Mouse (Mus musculus): ENCODE results near the gene Dusp10. TPM values are rescaled to one million over a fixed set of nuclear protein-coding genes. Genes with fewer than 3 reads are reported as not detected.

Dusp10 gene
- polyA plus RNA-seq, 1 experiment, result 0.22 TPM

DNA sequence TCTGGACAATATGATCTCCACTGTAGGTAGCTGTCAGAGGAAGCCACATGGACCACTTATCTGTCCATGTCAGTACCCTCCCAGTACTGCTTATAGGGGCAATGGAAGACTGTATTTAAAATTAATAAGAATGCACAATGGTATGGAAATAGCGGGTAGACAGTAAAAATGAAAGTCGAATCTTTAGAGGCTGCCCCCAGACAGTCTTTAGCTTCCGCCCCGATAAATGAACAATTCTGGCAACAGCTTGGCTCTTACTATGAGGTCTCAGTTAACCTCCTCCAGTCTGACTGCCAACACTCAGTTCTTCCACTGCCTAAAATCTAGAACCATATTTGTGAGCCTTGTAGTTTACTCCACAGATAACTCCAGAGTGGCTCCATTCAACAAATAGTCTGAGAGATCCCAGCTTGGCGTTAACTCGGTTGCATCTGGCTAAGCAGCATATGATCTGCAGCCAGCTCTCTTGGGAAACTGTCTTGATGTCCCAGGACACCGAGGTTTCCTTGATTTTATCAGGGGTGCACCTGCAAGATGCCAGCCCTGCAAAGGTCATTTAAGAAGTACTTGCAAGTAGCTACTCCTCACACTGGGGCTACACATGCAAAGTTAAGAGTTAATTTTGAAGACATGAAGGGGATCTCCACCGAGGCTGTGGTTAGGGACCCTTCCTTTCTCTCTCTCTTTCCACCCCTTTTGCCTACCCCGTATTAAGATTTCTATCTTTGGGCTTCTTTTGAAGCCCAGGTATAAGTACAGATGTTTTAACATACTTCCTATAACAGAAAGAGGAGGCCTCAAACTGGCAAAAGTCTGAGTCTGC lies 88.0 kb downstream of the Dusp10 start:
- no peak for TF ChIP-seq TAL1 (IDR thresholded peaks at IDR 0.05; ENCODE audit: low read length)
- no peak for TF ChIP-seq GATA1 (IDR thresholded peaks at IDR 0.05; ENCODE audit: low read length)
- Histone ChIP-seq H3K36me3 (ENCODE audit: control insufficient read depth) (no peaks in the 10 kb centered on the region), H3K27me3 (ENCODE audit: control insufficient read depth) (no peaks in the 10 kb centered on the region), H3K4me1 (ENCODE audit: control insufficient read depth) (no peaks in the 10 kb centered on the region), H3K9me3 (ENCODE audit: control insufficient read depth, low read length) (no peaks in the 10 kb centered on the region), H3K4me3 (replicated peaks) (no peak overlapping the region)

DNA sequence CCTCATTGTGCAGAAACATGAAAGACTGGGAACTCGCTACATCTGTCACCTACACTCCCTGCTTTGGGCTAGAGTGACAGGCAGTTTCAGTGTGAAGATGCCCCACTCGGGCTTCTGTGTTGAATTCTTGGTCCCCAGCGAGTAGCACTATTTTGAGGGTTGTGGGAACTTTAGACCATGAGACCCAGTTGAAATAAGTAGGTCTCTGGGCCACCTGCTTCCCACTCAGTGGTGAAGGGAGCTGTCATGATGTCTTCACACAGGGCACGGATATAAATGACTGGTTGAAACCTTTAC lies 88.6 kb downstream of the Dusp10 start:
- Histone ChIP-seq H3K4me1 (ENCODE audit: control insufficient read depth) (no peaks in the 10 kb centered on the region), H3K4me3 (replicated peaks) (no peak overlapping the region), H3K36me3 (ENCODE audit: control insufficient read depth) (no peaks in the 10 kb centered on the region), H3K9me3 (ENCODE audit: control insufficient read depth, low read length) (no peaks in the 10 kb centered on the region), H3K27me3 (ENCODE audit: control insufficient read depth) (no peaks in the 10 kb centered on the region)
- TF ChIP-seq GATA1 (IDR thresholded peaks at IDR 0.05; ENCODE audit: low read length), result no peak
- TF ChIP-seq TAL1 (IDR thresholded peaks at IDR 0.05; ENCODE audit: low read length), result no peak

DNA sequence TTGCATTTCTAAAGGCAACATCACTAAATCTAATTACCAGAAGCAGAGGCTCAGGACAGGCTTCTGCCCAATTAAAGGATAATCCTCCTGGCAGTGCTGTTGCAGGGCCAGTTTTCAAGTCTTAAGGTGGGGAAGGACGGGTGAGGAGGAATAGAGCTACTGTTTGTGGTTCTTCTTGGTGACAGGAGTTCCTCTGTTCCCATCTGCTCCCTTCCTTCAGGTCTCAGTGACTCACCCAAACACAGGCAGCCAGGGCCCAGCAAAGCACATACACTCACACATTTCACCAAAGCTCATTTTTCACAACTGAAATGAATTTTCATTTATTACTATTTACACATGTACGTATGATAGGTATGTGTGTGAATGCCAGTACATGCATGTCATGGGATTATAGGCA lies 93.7 kb downstream of the Dusp10 start:
- no peak for TF ChIP-seq TAL1 (IDR thresholded peaks at IDR 0.05; ENCODE audit: low read length)
- TF ChIP-seq GATA1 (IDR thresholded peaks at IDR 0.05; ENCODE audit: low read length), result no peak
- Histone ChIP-seq H3K9me3 (ENCODE audit: control insufficient read depth, low read length) (no peaks in the 10 kb centered on the region), H3K36me3 (ENCODE audit: control insufficient read depth) (no peaks in the 10 kb centered on the region), H3K4me1 (ENCODE audit: control insufficient read depth) (no peaks in the 10 kb centered on the region), H3K27me3 (ENCODE audit: control insufficient read depth) (no peaks in the 10 kb centered on the region), H3K4me3 (replicated peaks) (no peak overlapping the region)

GRCm38 (mm10) chr1:184107448-184107847 lies 94.3 kb downstream of the Dusp10 start:
- TF ChIP-seq GATA1 (IDR thresholded peaks at IDR 0.05; ENCODE audit: low read length), result no peak
- TF ChIP-seq TAL1 (IDR thresholded peaks at IDR 0.05; ENCODE audit: low read length), result no peak
- no peaks in the 10 kb centered on the region for H3K4me1 ChIP-seq (ENCODE audit: control insufficient read depth)
- H3K36me3 ChIP-seq (ENCODE audit: control insufficient read depth), result no peaks in the 10 kb centered on the region
- no peak overlapping the region for H3K4me3 ChIP-seq (replicated peaks)
- H3K27me3 ChIP-seq (ENCODE audit: control insufficient read depth), result no peaks in the 10 kb centered on the region
- H3K9me3 ChIP-seq (ENCODE audit: control insufficient read depth, low read length), result no peaks in the 10 kb centered on the region

DNA sequence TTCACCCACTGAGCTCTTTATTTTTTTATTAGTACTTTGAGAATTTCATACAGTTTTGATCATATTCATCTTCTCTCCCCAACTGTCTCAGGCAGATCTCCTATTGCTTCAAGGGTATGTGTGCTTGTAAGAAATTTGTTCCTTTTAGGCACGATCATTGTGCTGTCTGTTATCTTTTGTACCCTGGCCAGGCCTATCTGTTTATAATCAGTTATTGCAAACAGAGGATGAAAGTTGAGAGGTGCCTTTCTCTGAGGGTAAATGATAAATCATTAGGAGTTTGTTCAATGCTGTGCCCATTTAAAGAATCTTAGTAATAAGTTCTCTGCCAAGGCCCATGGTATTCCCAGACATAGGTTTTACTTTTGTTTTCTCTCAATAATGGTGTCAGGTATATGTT lies 95.2 kb downstream of the Dusp10 start:
- no peaks in the 10 kb centered on the region for H3K36me3 ChIP-seq (ENCODE audit: control insufficient read depth)
- H3K4me1 ChIP-seq (ENCODE audit: control insufficient read depth), result no peaks in the 10 kb centered on the region
- H3K4me3 ChIP-seq (replicated peaks), result no peak overlapping the region
- no peaks in the 10 kb centered on the region for H3K27me3 ChIP-seq (ENCODE audit: control insufficient read depth)
- no peaks in the 10 kb centered on the region for H3K9me3 ChIP-seq (ENCODE audit: control insufficient read depth, low read length)
- no peak for TF ChIP-seq TAL1 (IDR thresholded peaks at IDR 0.05; ENCODE audit: low read length)
- TF ChIP-seq GATA1 (IDR thresholded peaks at IDR 0.05; ENCODE audit: low read length), result no peak

DNA sequence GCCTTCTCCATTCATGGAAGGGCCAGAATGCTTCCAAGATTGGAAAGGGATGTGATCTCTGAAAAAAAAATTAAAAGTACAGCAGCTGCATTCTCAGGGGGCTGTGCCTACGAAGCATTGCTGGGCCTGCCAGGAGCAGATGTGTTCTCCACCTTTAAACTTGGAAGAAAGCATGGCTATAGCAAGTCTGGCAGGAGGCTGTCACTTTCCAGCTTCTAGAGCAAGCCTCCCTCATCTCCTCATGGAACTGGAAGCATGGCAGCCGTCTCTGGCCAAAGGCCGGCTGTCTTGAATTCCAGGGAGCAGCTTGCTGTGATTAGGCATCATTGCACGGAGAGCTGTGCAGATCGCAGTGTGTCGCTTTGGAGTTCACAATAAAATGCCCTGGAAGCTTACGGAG lies 104.5 kb downstream of the Dusp10 start:
- Histone ChIP-seq H3K4me1 (ENCODE audit: control insufficient read depth) (no peaks in the 10 kb centered on the region), H3K36me3 (ENCODE audit: control insufficient read depth) (no peaks in the 10 kb centered on the region), H3K9me3 (ENCODE audit: control insufficient read depth, low read length) (no peaks in the 10 kb centered on the region), H3K27me3 (ENCODE audit: control insufficient read depth) (no peaks in the 10 kb centered on the region), H3K4me3 (replicated peaks) (no peak overlapping the region)
- TF ChIP-seq TAL1 (IDR thresholded peaks at IDR 0.05; ENCODE audit: low read length) (no peak), GATA1 (IDR thresholded peaks at IDR 0.05; ENCODE audit: low read length) (no peak)

GRCm38 (mm10) chr1:184117991-184118390 lies 104.9 kb downstream of the Dusp10 start:
- H3K9me3 ChIP-seq (ENCODE audit: control insufficient read depth, low read length), result no peaks in the 10 kb centered on the region
- H3K27me3 ChIP-seq (ENCODE audit: control insufficient read depth), result no peaks in the 10 kb centered on the region
- H3K4me1 ChIP-seq (ENCODE audit: control insufficient read depth), result no peaks in the 10 kb centered on the region
- H3K4me3 ChIP-seq (replicated peaks), result no peak overlapping the region
- no peaks in the 10 kb centered on the region for H3K36me3 ChIP-seq (ENCODE audit: control insufficient read depth)
- no peak for TF ChIP-seq GATA1 (IDR thresholded peaks at IDR 0.05; ENCODE audit: low read length)

DNA sequence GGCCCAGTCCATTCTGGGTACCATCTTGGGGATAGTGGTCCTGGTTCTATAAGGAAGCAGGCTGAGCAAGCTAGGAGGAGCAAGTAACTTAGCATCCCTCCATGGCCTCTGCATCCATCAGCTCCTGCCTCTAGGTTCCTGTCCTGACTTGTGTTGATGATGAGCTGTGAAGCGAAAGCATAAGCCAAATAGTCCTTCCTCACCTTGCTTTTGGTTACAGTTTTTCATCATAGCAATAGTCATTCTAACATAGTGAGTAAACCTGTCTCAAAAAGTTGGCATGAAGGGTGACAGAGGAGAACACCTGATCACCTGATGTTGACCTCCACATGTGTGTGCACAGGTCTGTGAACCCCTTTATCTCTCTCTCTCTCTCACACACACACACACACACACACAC lies 105.5 kb downstream of the Dusp10 start:
- Histone ChIP-seq H3K9me3 (ENCODE audit: control insufficient read depth, low read length) (no peaks in the 10 kb centered on the region), H3K36me3 (ENCODE audit: control insufficient read depth) (no peaks in the 10 kb centered on the region), H3K4me1 (ENCODE audit: control insufficient read depth) (no peaks in the 10 kb centered on the region), H3K27me3 (ENCODE audit: control insufficient read depth) (no peaks in the 10 kb centered on the region), H3K4me3 (replicated peaks) (no peak overlapping the region)
- TF ChIP-seq GATA1 (IDR thresholded peaks at IDR 0.05; ENCODE audit: low read length) (no peak), TAL1 (IDR thresholded peaks at IDR 0.05; ENCODE audit: low read length) (no peak)

Other genes starting within 250 kb of the Dusp10 start
- gene 1700056E22Rik, start 21.0 kb downstream of the Dusp10 start, polyA plus RNA-seq (2012), result 1.5 and 1.7 TPM in 2 replicates

All from erythroblast, embryonic 14.5 days (primary cell).